Mouse (Mus musculus) small intestine, adult 2 months (tissue): Measurements from ENCODE around the gene Mre11a.

Experiments used
- CTCF ChIP-seq: fragments of 200-500 bp; IDR thresholded peaks from 2 replicates; pipeline ENCODE4 v1.5.1; 2012; ENCODE audit warnings: low read depth, mild to moderate bottlenecking, control low read depth, inconsistent platforms, low read length, moderate library complexity, mixed read lengths; ENCODE audit not compliant: insufficient replicate concordance, insufficient read length; ENCODE audit errors: extremely low read depth
- POLR2A ChIP-seq: fragments of 200-500 bp; IDR thresholded peaks from 2 replicates; pipeline ENCODE4 v1.6.1; 2012; ENCODE audit warnings: low read depth, mild to moderate bottlenecking, control low read depth, inconsistent platforms, low read length, moderate library complexity

DNA sequence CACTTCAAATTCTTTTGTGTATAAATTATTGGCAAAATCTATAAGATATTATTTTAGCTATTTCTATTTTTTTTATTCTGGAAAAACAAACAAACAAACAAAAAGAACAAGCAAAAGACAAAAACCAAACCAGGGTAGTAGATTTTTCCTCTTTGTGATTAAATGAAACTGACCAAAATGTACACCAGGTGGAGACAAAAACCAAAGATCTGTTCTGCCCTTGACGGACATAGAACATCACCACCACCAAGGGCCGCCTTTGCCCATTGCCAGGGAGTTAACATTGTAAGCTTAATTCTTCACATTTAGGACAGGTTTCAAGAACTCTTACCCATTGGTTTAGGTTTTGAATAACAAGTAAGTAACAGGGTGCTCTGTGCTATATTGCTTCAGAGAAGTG lies 10.6 kb upstream of the Mre11a start:
- TF ChIP-seq CTCF (no peak), POLR2A (no peak)
